Mouse (Mus musculus) cerebellum, adult 8-10 months (tissue): ENCODE data around the gene Ptbp1.
"Not testable (repeated sequence)": the region's sequence is repeated elsewhere in the genome, so short reads cannot be mapped to it uniquely, and the experiment has no call there.

ENCODE experiments used
- DNase-seq: peaks from one replicate; pipeline ENCODE4 v3.0.0; 2022

Gene Ptbp1

DNA sequence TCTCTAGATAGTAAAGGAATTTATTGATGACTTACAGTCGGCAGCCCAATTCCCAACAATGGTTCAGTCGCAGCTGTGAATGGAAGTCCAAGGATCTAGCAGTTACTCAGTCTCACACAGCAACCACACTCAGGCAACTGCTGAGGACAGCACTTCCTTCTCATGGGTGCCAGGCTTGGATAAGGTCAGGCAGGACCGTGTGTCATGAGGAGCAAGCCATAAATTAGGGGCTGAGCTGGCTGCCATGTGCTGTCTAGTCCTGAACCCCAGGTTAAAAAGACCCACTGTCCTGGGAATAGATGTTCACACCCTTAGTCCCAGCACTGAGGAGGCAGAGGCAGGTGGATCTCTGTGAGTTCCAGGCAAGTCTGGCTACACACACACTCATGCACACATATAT lies 30.7 kb downstream of the Ptbp1 start:
- not testable (repeated sequence) for DNase-seq

DNA sequence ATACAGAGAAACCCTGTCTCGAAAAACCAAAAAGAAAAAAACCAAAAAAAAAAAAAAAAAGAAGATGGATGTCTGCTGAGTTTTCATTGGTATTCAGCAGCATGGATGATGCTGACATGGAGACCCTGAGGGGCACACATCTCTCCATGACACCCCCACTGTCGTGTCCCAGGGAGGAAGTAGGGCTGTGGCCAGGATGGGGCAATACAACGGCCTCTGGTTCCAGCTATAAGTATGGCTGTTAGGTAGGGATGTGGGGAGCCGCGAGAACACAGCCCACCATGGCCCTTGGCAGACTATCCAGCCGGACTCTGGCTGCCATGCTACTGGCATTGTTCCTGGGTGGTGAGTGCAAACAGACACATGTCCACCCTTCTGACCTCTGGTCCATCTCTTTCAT lies 31.8 kb downstream of the Ptbp1 start, which contains the start of gene Elane:
Elane (plus strand) TSS at position 194 of the 400 bp plus-strand sequence.
- DNase-seq = no peak

DNA sequence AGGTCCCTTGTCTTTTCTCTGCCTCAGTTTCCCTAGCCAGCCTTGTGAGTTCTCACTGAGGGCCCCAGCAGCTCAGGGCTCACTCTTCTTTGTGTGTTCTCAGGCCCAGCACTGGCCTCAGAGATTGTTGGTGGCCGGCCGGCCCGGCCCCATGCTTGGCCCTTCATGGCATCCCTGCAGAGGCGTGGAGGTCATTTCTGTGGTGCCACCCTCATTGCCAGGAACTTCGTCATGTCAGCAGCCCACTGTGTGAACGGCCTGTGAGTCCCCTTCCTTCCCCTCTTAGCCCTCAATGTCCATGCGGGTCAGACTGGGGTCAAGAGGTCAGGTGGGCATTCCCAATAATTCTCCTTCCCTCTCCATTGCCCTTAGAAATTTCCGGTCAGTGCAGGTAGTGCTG lies 32.4 kb downstream of the Ptbp1 start:
- DNase-seq = no peak

DNA sequence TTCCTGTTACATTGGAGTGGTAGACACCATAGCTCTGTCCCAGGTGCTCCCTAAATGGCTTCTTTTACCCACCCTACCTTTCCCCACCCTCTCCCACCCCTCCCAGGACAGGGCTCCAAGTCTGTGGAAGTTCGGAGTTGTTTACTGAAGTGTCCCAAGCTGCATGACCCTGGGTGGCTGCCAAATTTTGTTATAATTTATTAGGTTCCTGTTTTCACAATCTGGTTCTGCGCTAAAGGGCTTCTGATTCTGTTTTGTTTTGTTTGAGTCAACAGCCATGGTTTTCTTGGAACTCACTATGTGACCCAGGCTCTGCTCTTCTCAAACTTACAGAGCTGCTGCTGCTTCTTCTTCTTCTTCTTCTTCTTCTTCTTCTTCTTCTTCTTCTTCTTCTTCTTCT lies 35.2 kb downstream of the Ptbp1 start:
- no peak for DNase-seq

DNA sequence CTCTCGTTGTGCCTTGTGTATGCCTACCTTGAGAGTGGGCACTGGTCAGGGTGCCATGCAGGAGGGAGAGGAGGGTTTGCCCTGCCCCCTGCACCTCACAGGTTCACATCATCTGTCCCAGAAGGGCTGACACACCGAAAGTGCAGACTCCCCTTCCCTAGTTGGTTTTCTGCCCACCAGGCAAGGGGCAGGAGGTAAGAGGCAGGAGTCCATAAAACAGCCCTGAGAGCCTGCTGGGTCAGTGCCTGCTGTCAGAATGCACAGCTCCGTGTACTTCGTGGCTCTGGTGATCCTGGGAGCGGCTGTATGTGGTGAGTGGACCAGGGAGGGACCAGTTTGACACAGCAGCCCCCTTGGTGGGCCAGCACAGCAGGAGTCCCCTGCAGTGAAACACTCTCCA lies 36.4 kb downstream of the Ptbp1 start, which contains the start of gene Cfd:
Cfd (plus strand) TSS at position 184 of the 400 bp plus-strand sequence.
- no peak for DNase-seq

DNA sequence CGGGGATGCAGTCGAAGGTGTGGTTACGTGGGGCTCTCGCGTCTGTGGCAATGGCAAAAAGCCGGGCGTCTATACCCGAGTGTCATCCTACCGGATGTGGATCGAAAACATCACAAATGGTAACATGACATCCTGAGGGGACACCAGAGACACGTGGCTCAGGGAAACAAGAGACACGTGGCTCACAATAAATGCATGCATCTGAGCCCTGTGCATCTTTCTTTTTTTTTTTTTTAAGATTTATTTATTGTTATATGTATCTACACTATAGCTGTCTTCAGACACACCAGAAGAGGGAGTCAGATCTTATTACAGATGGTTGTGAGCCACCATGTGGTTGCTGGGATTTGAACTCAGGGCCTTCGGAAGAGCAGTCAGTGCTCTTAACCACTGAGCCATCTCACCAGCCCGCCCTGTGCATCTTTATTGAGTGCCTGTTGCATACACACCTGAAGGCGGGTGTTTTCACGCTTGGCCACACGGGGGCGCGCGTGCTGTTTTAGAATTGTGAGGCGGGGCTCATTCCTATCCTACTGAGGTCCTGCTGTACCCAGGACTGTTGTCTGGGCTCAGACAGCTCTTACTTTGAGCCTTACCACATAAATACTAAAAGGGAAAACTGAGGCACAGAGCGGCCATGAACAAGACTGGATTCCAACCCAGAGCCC lies 38.4 kb downstream of the Ptbp1 start:
- peak; percentile 81 for DNase-seq

DNA sequence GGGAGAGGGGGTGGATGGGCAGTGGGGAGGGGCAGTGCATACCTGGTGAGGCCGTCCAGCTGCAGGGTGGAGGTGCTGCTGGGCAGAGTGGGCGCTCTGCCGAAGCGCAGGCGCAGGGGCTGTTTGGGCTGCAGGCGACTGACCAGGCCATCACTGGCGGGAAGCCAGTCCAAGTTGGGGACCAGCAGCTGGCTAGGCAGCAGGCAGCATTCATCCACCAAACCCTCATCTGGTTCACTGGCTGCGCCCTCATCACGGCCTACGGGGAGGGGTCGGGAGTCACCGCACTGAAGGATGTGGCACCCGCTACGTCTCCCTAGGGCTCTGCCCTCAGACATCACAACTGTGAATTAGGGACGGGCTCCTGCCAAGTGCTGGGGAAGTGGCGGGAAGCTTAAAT lies 42.1 kb downstream of the Ptbp1 start:
- DNase-seq = no peak

DNA sequence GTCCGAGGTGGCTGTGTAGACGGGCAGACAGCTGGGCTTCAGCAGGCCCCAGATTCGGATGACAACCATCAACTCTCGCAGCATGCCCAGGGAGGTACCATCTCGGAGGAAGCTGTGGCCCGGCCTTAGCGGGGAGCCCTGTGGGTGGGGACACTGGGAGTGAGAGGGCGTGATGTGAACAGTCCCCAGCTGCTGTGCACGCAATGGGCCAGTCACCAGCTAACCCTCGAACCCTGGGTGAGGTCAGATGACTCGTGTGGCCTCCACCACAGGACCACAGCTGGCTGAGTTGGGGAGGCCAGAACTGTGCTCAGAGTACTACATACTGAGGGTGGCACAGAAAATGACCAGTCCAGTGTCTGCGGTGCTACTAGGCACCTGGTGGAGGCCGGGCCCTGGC lies 42.6 kb downstream of the Ptbp1 start:
- DNase-seq = no peak

DNA sequence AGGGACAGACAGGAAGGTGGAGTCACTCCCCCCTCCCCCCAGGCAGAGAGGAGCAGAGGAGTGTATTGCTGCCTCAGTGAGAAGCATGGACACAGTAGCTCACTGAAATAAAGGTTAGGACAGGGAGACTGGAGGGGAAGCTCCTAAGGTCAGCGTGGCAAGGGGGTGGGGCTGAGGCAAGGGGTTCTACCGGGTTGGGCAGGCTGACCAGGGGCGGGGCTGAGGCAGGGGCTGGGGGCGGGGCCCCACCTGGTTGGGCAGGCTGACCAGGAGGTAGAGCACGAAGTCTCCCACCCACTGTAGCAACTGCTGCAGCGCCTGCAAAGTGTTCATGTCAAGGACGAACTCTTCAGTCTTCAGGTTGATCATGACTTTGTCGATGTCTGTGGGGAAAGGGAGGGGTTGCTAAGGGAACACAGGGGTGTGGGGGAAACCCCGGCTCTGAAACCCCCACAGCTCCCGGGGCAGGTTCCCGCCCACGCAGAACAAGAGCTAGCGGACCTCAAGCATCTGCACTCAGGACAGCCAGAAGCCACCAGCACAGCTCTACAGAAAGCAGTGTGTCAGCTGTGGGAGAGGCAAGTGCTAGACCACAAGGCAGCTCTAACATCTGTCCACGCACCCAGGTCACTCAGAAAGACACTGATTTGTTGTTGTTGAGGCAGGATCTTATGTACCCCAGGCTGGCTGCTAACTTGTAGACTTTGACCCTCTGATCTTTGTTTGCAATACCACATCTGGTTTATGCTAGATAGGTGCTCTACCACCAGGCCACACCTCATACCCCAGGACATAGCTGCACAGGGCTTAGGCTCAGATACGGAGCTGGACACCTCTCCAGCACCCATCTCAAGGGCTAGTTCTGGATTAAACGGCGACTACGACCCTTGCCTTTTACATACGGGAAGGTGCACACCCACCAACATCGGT lies 43.4 kb downstream of the Ptbp1 start:
- DNase-seq = no peak

DNA sequence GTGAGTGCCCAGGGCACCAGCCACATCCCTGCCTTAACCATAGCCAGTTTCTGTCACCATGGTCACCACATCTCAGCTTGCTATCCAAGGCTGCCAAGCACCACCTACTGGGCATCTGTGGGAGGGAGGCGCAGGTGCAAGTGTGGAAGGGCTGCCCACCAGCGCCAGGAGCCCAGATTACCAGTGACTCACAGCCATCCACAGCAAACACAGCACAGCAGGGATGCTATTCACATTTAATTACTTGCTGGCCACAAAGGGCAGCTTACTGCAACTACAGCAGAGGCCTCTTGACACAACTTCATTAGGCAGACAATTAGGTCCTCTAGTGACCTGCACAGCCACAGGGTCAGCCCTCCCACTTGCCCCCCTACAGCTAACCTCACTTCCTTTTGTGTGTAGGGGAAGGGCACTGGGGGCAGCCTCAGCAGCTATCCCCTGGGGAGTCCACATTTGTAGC lies 46.8 kb downstream of the Ptbp1 start:
- no peak for DNase-seq

DNA sequence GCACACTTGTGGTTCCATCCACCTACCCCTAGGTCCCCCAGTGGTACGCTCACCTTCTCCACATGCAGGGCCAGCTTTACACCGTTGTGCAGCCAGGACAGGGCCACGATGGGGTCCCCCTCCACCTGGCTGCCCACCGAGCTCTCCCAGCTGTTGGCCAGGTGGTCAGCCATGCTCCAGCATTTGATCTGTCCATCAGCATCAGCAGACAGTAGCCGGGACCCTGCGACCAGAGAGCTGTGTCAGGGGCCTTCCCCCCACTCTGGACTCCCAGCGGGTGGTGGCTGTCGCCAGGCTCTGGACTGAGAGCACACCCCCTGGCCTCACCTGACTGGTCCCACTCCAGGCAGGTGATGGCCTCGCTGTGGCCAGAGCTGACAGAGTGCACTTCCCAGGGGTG lies 52.5 kb downstream of the Ptbp1 start:
- no peak for DNase-seq

DNA sequence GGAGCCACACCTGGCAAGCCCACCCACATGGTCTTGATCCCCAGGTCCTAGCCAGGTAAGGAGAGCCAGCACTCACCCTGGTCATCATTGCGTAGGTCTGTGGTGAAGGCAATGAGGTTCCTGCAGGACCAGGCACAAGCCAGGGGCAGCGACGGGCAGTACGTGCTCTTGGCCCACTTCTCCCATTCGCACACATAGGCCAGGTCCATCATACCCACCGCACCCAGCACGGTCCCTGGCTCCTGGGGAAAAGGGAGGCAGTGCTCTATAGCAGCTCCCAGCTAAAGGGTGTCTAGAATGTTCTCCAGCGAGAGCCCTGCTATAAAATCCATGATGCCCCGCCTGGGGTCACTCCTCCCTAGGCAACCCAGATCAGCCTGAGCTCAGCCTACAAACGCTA lies 53.2 kb downstream of the Ptbp1 start:
- no peak for DNase-seq

DNA sequence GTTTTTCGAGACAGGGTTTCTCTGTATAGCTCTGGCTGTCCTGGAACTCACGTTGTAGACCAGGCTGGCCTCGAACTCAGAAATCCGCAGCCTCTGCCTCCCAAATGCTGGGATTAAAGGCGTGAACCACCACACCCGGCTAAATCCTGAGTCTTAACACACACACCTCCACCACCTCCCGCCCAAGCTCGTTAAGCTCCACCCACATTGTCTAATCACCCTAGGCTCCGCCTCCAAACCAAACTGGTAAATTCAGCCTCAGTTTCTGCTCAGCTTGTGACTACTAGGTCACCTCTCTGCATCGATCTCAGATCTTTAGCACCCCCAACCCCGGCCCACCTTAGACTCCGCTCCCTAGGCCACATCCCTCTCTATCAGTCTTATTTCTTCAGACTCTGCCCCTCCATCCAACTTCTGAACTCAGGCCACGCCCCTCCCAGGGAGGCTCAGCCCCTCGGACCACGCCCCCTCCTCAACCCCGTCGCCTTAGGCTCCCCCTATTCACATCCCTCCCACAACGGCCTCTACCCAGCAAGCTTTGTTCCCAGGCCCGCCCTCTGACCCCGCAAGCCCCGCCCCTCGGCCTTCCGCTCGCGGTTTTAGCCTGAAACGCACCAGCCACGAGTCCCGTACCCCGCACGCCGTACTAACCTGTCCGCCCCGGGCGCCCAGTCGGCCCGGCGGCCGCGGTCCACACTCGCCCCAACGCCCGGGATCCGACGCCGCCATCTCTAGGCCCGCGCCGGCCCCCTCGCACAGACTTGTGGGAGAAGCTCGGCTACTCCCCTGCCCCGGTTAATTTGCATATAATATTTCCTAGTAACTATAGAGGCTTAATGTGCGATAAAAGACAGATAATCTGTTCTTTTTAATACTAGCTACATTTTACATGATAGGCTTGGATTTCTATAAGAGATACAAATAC lies 54.2 kb downstream of the Ptbp1 start, which contains the start of gene Med16:
Med16 (minus strand) TSS at position 757 of the 925 bp plus-strand sequence.
- peak; percentile 99 for DNase-seq

DNA sequence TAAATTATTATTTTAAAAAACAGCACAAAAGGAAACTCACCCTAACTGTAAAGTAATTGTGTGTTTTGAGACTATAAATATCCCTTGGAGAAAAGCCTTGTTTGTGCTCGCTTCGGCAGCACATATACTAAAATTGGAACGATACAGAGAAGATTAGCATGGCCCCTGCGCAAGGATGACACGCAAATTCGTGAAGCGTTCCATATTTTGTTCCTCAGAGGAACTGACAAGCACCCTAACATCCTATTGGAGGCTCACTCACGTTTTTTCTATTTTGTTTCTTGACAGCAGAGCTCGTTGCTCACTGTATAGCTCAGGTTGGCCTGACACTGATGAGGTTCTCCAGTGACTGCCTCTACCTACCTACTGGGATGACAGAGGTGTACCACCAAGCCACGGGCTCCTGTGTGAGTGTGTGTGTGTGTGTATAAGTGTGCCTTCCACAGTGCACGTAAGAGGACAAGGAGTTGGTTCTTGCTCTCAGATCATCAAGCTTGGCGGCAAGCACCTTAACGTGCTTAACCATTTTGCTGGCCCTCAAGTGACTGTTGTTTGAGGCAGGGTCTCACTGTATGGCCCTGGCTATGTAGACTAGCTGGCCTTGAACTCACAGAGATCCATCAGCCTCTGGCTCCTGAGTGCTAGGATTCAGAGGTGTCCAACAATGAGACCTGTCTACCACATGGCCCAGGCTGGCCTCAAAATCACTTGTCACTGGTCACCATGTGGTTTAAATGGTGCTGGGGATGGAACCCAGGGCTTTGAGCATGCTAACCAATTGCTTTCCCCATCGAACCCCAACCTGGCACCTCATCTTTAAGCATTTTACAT lies 55.1 kb downstream of the Ptbp1 start:
- no peak for DNase-seq

DNA sequence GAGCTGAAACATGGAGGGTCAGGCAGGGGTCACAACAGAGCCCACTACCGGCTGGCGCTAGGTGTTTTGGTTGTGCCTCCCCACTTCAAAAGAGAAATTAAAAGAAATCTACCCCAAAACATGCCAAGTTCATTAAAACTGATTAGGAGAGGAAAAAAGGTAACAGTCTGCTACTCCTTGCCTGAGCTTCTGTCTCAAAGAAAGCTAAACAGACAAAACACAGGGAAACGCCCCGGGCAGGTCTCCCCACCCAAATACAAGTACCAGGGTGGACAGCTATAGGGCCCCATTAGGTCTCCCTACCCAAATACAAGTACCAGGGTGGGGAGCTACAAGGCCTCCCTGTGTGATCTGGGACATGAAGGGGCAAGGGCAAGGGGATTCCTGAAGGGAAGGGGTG lies 56.3 kb downstream of the Ptbp1 start, which contains the start of gene Gm26602:
Gm26602 (plus strand) TSS at position 301 of the 400 bp plus-strand sequence.
- no peak for DNase-seq

DNA sequence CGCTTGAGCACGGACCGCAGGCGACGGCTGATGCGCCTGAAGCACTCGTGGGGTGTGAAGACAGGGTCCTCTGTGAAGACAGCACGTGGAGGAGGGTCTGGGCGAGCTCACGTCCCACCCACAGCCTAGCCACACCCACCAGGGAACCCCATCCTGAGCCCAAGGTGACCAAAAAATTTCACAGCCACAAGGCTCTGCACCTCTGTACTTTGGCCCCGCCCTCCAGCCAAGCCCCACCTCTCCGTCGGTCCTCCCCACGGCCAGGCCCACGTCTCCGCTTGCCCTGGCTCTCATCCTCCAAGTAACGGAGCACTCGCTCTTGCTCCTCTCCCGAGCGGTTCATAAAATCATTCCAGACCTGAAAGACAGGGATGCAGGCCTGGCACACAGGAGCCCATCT lies 58.2 kb downstream of the Ptbp1 start:
- no peak for DNase-seq
